Mouse (Mus musculus): ENCODE results near the gene Cnot3. TPM values are rescaled to one million over a fixed set of nuclear protein-coding genes. Genes with fewer than 3 reads are reported as not detected.
"Not testable (repeated sequence)": the region's sequence is repeated elsewhere in the genome, so short reads cannot be mapped to it uniquely, and the experiment has no call there.

The Cnot3 gene
- total RNA-seq, 2 experiments from 2014 or later: 48.1 to 58.9 TPM

- intact Hi-C loops (cut with DNase I): loop anchor here (10.0 kb wide), 2 partner anchors 452 to 1372 kb away; partner anchors contain the start of gene U2af2
- DNase-seq (ENCODE audit: low spot score in 2 of 2): peak; percentile 95 to 97
Observed at GRCm38 (mm10) chr7:3692987-3693808, 48.1 kb downstream of the Cnot3 start, which contains the start of gene Mboat7. Mboat7 (minus strand) TSS chr7:3693523.

GRCm38 (mm10) chr7:3693809-3694075, 48.7 kb downstream of the Cnot3 start:
- intact Hi-C loops (cut with DNase I): loop anchor here (10.0 kb wide), 2 partner anchors 451 to 1371 kb away; partner anchors contain the start of gene U2af2
- DNase-seq (ENCODE audit: low spot score in 2 of 2): no peak

- DNase-seq (ENCODE audit: low spot score in 2 of 2): peak; percentile 45 to 54
- intact Hi-C loops (cut with DNase I): loop anchor here (10.0 kb wide), 2 partner anchors 450 to 1370 kb away; partner anchors contain the start of gene U2af2
Observed at GRCm38 (mm10) chr7:3694076-3694948, 49.2 kb downstream of the Cnot3 start.

- intact Hi-C loops (cut with DNase I): loop anchor here (10.0 kb wide), 2 partner anchors 450 to 1370 kb away; partner anchors contain the start of gene U2af2
- DNase-seq (ENCODE audit: low spot score in 2 of 2): not testable (repeated sequence)
Observed at GRCm38 (mm10) chr7:3694949-3695305, 49.9 kb downstream of the Cnot3 start.

GRCm38 (mm10) chr7:3698471-3698870, 53.4 kb downstream of the Cnot3 start:
- DNase-seq (ENCODE audit: low spot score in 2 of 2): no peak
- intact Hi-C loops (cut with DNase I): loop anchor here (10.0 kb wide), 2 partner anchors 446 to 1366 kb away; partner anchors contain the start of gene U2af2

GRCm38 (mm10) chr7:3703148-3703878, 58.2 kb downstream of the Cnot3 start:
- no peak for DNase-seq (ENCODE audit: low spot score in 2 of 2)
- intact Hi-C loops (cut with DNase I): no loop called here

GRCm38 (mm10) chr7:3703879-3704441, 58.9 kb downstream of the Cnot3 start, which contains the start of gene Rps9:
Rps9 (plus strand) TSS chr7:3703993.
- intact Hi-C loops (cut with DNase I): no loop called here
- peak; percentile 93 to 98 for DNase-seq (ENCODE audit: low spot score in 2 of 2)

GRCm38 (mm10) chr7:3704475-3704874, 59.4 kb downstream of the Cnot3 start:
- intact Hi-C loops (cut with DNase I): no loop called here
- DNase-seq (ENCODE audit: low spot score in 2 of 2): no peak

- intact Hi-C loops (cut with DNase I): not testable (repeated sequence)
Observed at GRCm38 (mm10) chr7:3705461-3705860, 60.4 kb downstream of the Cnot3 start.

GRCm38 (mm10) chr7:3705911-3706310, 60.8 kb downstream of the Cnot3 start:
- DNase-seq (ENCODE audit: low spot score in 2 of 2): no peak
- intact Hi-C loops (cut with DNase I): no loop called here

More at GRCm38 (mm10) chr7:3705461-3705860, 60.4 kb downstream of the Cnot3 start:
- not testable (repeated sequence) for DNase-seq (ENCODE audit: low spot score in 2 of 2)

GRCm38 (mm10) chr7:3706343-3706934, 61.4 kb downstream of the Cnot3 start:
- intact Hi-C loops (cut with DNase I): no loop called here

GRCm38 (mm10) chr7:3707027-3707426, 62.0 kb downstream of the Cnot3 start:
- no peak for DNase-seq (ENCODE audit: low spot score in 2 of 2)
- intact Hi-C loops (cut with DNase I): no loop called here

More at GRCm38 (mm10) chr7:3706343-3706934, 61.4 kb downstream of the Cnot3 start:
- no peak for DNase-seq (ENCODE audit: low spot score in 2 of 2)

GRCm38 (mm10) chr7:3707568-3708413, 62.7 kb downstream of the Cnot3 start:
- intact Hi-C loops (cut with DNase I): no loop called here
- no peak for DNase-seq (ENCODE audit: low spot score in 2 of 2)

GRCm38 (mm10) chr7:3708447-3708980, 63.4 kb downstream of the Cnot3 start:
- DNase-seq (ENCODE audit: low spot score in 2 of 2); intact Hi-C loops (cut with DNase I): not testable (repeated sequence)

- no peak for DNase-seq (ENCODE audit: low spot score in 2 of 2)
- intact Hi-C loops (cut with DNase I): no loop called here
Observed at GRCm38 (mm10) chr7:3709000-3709399, 63.9 kb downstream of the Cnot3 start.

Measured in left cerebral cortex, postnatal 36 days (tissue).